Mouse (Mus musculus): ENCODE measurements around the gene Man1b1.

DNA sequence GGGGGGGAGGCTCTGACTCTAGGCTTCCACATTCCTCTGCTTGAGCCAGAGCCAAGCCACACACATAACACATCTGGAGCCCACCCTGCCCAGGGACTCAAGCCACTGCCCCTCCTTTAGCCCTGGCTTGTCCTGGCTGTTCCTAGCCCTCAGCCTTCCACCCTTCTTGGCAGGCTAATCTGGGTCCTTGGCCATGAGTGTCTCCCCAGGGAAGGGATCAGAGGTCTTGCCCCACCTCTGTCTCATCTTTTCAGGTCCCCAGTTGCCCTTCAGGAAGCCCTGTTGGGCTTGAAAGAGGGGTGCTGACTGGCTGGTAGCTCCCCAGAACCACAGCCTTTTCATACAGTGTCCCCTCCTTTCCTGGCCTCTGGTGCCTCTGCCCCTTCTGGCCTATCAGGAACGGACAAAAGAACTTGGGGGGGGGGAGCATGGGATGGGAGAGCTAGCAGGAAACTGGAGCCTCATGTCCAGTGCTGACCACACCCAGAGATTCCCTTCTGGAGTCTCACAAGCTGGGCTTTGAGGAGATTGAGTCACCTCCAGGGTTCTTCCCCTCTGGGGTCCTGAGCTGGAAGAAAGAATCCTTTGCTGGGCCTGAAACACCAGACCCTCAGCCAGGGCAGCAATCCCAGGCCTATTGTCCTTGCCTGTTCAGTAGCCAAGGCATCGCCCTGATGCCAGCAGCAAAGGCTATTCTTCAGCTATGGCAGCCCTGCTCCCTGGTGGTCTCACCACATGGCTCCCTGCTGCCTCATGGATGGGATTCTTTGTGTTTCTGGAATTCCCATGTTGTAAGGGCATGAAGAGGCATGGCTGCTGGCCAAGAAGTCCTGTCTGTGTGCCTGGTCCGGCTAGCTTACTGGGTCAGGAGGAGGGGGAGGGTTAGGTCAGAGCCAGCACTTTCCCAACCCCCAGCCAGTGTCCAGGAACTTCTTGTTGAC, 62.4 kb downstream of the Man1b1 start:
- TF ChIP-seq CTCF (IDR thresholded peaks at IDR 0.05; ENCODE audit: low read depth) (no peak), EP300 (IDR thresholded peaks at IDR 0.05; ENCODE audit: low read depth) (no peak)
